ENCODE assay signal across 22 mouse cellular contexts in the genomic region with DNA sequence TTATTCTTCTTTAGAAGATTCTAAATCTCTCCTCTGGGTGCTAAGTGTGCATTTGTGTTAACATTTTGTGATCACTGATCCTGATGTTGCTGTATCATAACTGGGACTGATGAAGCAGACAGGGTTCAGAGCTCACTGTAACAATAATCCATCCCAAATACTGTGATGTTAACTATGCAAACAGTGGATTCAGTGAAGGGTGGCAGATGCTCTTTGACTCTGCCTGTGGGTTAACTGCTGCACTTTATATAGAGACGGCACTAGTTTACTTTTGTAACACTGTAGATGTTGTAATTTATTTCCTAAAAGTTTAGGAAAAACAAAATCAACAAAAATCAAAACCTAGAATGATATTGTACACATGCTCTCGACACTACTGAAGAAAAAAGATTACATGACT.
DNase-seq lines count a peak whose midpoint lies in the region; ATAC-seq and TF ChIP-seq lines count a peak whose summit lies in the region.
"Had no signal": no experiment of that assay in that cellular context is flagged by ENCODE, and none has a peak within 500 bp of the region (broad histone marks: within the 10 kb centered on the region; RNA-seq: fewer than 3 reads in every experiment).

No protein-coding gene starts in this region.

- no peak overlapping the region for H3K4me3 ChIP-seq in kidney, embryonic 14.5 days (ENCODE audit: low read length)
- no peak overlapping the region for H3K4me3 ChIP-seq in kidney, embryonic 15.5 days (replicated peaks)
- H3K4me3 ChIP-seq in kidney, adult 2 months (ENCODE audit: insufficient read depth, low read depth, low read length) = no peak overlapping the region
- H3K4me3 ChIP-seq in kidney, embryonic 16.5 days (ENCODE audit: low read length) = no peak overlapping the region
- no peak overlapping the region for H3K4me3 ChIP-seq in CH12.LX (replicated peaks in 1 of 3; ENCODE audit: low read depth in 2 of 3, low read length in 2 of 3, poor library complexity in 1 of 3)

- ATAC-seq in kidney, embryonic 14.5 days (ENCODE audit: low FRiP score, low TSS enrichment) = peak; percentile 60; the same call in 1 of the 2 replicates
- peak; percentile 79; the same call in 1 of the 2 replicates for ATAC-seq in kidney, embryonic 15.5 days (replicated peaks; ENCODE audit: low FRiP score)
- ATAC-seq in kidney, embryonic 16.5 days (ENCODE audit: low FRiP score, low TSS enrichment) = peak; percentile 73; the same call in 1 of the 2 replicates
- ATAC-seq: activated CD4-positive, CD25-positive, alpha-beta regulatory T cell, adult 4 months; CD4-positive, CD25-positive, alpha-beta regulatory T cell, adult 4 months had no signal

- H3K4me1 ChIP-seq in kidney, embryonic 14.5 days (ENCODE audit: control insufficient read depth, insufficient read depth, low read length) = no peaks in the 10 kb centered on the region
- no peaks in the 10 kb centered on the region for H3K4me1 ChIP-seq in kidney, embryonic 15.5 days
- H3K4me1 ChIP-seq in kidney, adult 2 months (ENCODE audit: control insufficient read depth, insufficient read depth, low read length) = no peaks in the 10 kb centered on the region
- 0 out of 2 replicates have a peak, but pooled peaks cover 3% of the 10 kb centered on the region for H3K4me1 ChIP-seq in kidney, embryonic 16.5 days (ENCODE audit: insufficient read depth, low read length)
- H3K4me1 ChIP-seq in CH12.LX (ENCODE audit: control insufficient read depth in 1 of 2, insufficient read depth in 2 of 2) = peaks cover 0 to 2% of the 10 kb centered on the region in 2 experiments; a peak in 1 of 4 replicates

- no peaks in the 10 kb centered on the region for H3K36me3 ChIP-seq in kidney, embryonic 14.5 days (ENCODE audit: control insufficient read depth, insufficient read depth, low read length)
- no peaks in the 10 kb centered on the region for H3K36me3 ChIP-seq in kidney, embryonic 15.5 days
- H3K36me3 ChIP-seq in kidney, adult 2 months (ENCODE audit: control insufficient read depth, insufficient read depth, low read length) = no peaks in the 10 kb centered on the region
- H3K36me3 ChIP-seq in kidney, embryonic 16.5 days (ENCODE audit: insufficient read depth, low read length) = no peaks in the 10 kb centered on the region
- H3K36me3 ChIP-seq in CH12.LX (replicated peaks in 1 of 2; ENCODE audit: control insufficient read depth in 1 of 2, insufficient read depth in 1 of 2, low read length in 1 of 2) = no peaks in the 10 kb centered on the region
- H3K36me3 ChIP-seq: G1E had no signal

- TF ChIP-seq RAD21 in CH12.LX (IDR thresholded peaks at IDR 0.05; ENCODE audit: low read depth, low read length) = no peak

- no peak overlapping the region for H3K27ac ChIP-seq in kidney, embryonic 14.5 days (ENCODE audit: low read depth, low read length)
- no peak overlapping the region for H3K27ac ChIP-seq in kidney, embryonic 15.5 days
- H3K27ac ChIP-seq in kidney, adult 2 months (ENCODE audit: insufficient read depth, low read depth, low read length) = no peak overlapping the region
- no peak overlapping the region for H3K27ac ChIP-seq in kidney, embryonic 16.5 days (ENCODE audit: low read length)
- H3K27ac ChIP-seq in CH12.LX (ENCODE audit: insufficient read depth, low read depth) = no peak overlapping the region

- no peak overlapping the region for H3K9ac ChIP-seq in kidney, embryonic 14.5 days (ENCODE audit: low read depth, low read length)
- no peak overlapping the region for H3K9ac ChIP-seq in kidney, embryonic 15.5 days
- no peak overlapping the region for H3K9ac ChIP-seq in kidney, embryonic 16.5 days (replicated peaks; ENCODE audit: low read length)
- no peak overlapping the region for H3K9ac ChIP-seq in CH12.LX (ENCODE audit: insufficient read depth, low read depth)

- in situ Hi-C loops in CH12.LX (cut with MboI; ENCODE audit: low pct_ligation_motif_present, low pct_unique_long_range_greater_than_20kb, low sequenced_read_pairs) = no loop called here

- TF ChIP-seq CTCF in kidney, adult 2 months (conservative IDR thresholded peaks at IDR 0.05; ENCODE audit: insufficient read depth, insufficient read length, low read depth, low read length) = no peak
- TF ChIP-seq CTCF in CH12.LX (conservative IDR thresholded peaks at IDR 0.05 in 1 of 2, IDR thresholded peaks at IDR 0.05 in 1 of 2; ENCODE audit: low read depth in 2 of 2, low read length in 2 of 2) = no peak

- WGBS in kidney, embryonic 14.5 days = 22% methylated on average over 2 of the region's 2 CpGs
- 32% methylated on average over 2 of the region's 2 CpGs for WGBS in kidney, embryonic 15.5 days
- WGBS in kidney, adult 2 months = 15% methylated on average over 2 of the region's 2 CpGs
- WGBS in kidney, embryonic 16.5 days = 22% methylated on average over 2 of the region's 2 CpGs

- no peak for TF ChIP-seq EP300 in CH12.LX (IDR thresholded peaks at IDR 0.05; ENCODE audit: low read length)

- DNase-seq in kidney, postnatal 14 days = no peak
- DNase-seq in kidney, adult 2 months = no peak
- no peak for DNase-seq in kidney, postnatal 10 days
- no peak for DNase-seq in CH12.LX (ENCODE audit: extremely low read depth)
- no peak for DNase-seq in urinary bladder, postnatal 14 days (ENCODE audit: low spot score)
- DNase-seq: adrenal gland, adult 2 months; adrenal gland, adult 8-10 months; adrenal gland, postnatal 10 days; adrenal gland, postnatal 14 days; adrenal gland, postnatal 25 days; adrenal gland, postnatal 36 days; B cell, adult 2 months; cerebellum, adult 11 months; cerebellum, adult 11-12 months; cerebellum, adult 18-20 months had no signal

- no peaks in the 10 kb centered on the region for H3K27me3 ChIP-seq in kidney, embryonic 14.5 days (ENCODE audit: control insufficient read depth, insufficient read depth, low read length)
- no peaks in the 10 kb centered on the region for H3K27me3 ChIP-seq in kidney, embryonic 15.5 days
- no peaks in the 10 kb centered on the region for H3K27me3 ChIP-seq in kidney, adult 2 months (replicated peaks; ENCODE audit: control insufficient read depth, insufficient read depth, low read length)
- no peaks in the 10 kb centered on the region for H3K27me3 ChIP-seq in kidney, embryonic 16.5 days (ENCODE audit: insufficient read depth, low read length)
- H3K27me3 ChIP-seq in CH12.LX (replicated peaks) = no peaks in the 10 kb centered on the region
- H3K27me3 ChIP-seq: Patski had no signal

- H3K9me3 ChIP-seq in kidney, embryonic 14.5 days (ENCODE audit: control insufficient read depth, low read length) = no peaks in the 10 kb centered on the region
- no peaks in the 10 kb centered on the region for H3K9me3 ChIP-seq in kidney, embryonic 15.5 days (replicated peaks)
- H3K9me3 ChIP-seq in kidney, embryonic 16.5 days (ENCODE audit: low read length) = no peaks in the 10 kb centered on the region
- H3K9me3 ChIP-seq in CH12.LX (replicated peaks; ENCODE audit: low read length) = peaks cover 5% of the 10 kb centered on the region
- H3K9me3 ChIP-seq: G1E had no signal

- no peak for TF ChIP-seq POLR2A in kidney, adult 2 months (IDR thresholded peaks at IDR 0.05; ENCODE audit: low read depth, low read length)
- no peak for TF ChIP-seq POLR2A in CH12.LX (IDR thresholded peaks at IDR 0.05; ENCODE audit: low read depth, low read length)

- no peak overlapping the region for H3K4me2 ChIP-seq in kidney, embryonic 14.5 days (replicated peaks; ENCODE audit: low read depth, low read length)
- no peak overlapping the region for H3K4me2 ChIP-seq in kidney, embryonic 15.5 days
- H3K4me2 ChIP-seq in kidney, embryonic 16.5 days (replicated peaks; ENCODE audit: low read depth, low read length) = no peak overlapping the region
- H3K4me2 ChIP-seq in CH12.LX (ENCODE audit: insufficient read depth, low read depth, poor library complexity, severe bottlenecking) = peak overlapping the region; percentile 29; the same call in 1 of the 2 replicates

- H3K79me2 ChIP-seq in CH12.LX (replicated peaks; ENCODE audit: control insufficient read depth, extremely low read depth, insufficient read depth, poor library complexity, severe bottlenecking) = no peaks in the 10 kb centered on the region

- dilution Hi-C loops in CH12.LX (cut with MboI; ENCODE audit: extremely low pct_ligation_motif_present, extremely low pct_unique_long_range_greater_than_20kb, low sequenced_read_pairs) = no loop called here

TF ChIP-seq in CH12.LX, 34 proteins besides CTCF, POLR2A, EP300 and RAD21:
- TF ChIP-seq JUN (IDR thresholded peaks at IDR 0.05; ENCODE audit: insufficient read depth, low read depth, low read length) = no peak
- TF ChIP-seq BHLHE40 (IDR thresholded peaks at IDR 0.05; ENCODE audit: low read depth, low read length) = no peak
- no peak for TF ChIP-seq USF1 (IDR thresholded peaks at IDR 0.05; ENCODE audit: low read depth, low read length)
- TF ChIP-seq ZC3H11A (IDR thresholded peaks at IDR 0.05; ENCODE audit: low read depth, low read length) = no peak
- no peak for TF ChIP-seq CHD1 (IDR thresholded peaks at IDR 0.05; ENCODE audit: low read depth, low read length)
- TF ChIP-seq ETS1 (conservative IDR thresholded peaks at IDR 0.05; ENCODE audit: low read depth, low read length) = no peak
